Mouse (Mus musculus): Measurements from ENCODE around the gene Pld4.

Pld4 gene

GRCm38 (mm10) chr12:112760154-112760926 is at the start of gene Pld4:
Gene Pld4, plus strand, starts transcription at chr12:112760655.
- in situ Hi-C loops (cut with MboI, MseI), result no loop called here

- in situ Hi-C loops (cut with MboI, MseI), result no loop called here
These were observed 46.5 kb upstream of the Pld4 start for GRCm38 (mm10) chr12:112713984-112714383.

- in situ Hi-C loops (cut with MboI, MseI), result no loop called here
These were observed 43.3 kb upstream of the Pld4 start for GRCm38 (mm10) chr12:112717140-112717539.

GRCm38 (mm10) chr12:112718995-112719394 is 41.5 kb upstream of the Pld4 start:
- in situ Hi-C loops (cut with MboI, MseI), result no loop called here

DNA sequence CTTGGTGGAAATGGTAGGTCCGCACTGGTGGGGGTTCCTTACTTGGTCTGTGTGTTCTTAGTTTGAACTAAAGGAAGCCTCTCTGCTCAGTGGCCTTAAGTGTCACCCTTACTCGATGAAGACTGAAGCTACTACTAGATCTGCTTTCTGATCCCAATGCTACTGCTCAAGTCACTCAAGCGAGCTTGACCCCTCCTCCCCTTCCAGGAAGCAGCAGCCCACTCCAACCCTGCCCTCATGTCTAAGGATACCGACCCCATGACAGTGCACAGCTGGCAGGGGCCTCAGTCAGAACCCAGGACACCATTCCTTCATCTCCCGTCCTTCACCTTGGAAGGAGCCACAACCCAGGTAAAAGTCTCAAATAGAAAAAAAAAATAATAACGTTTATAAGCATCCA is 40.2 kb upstream of the Pld4 start, which contains the start of gene Cep170b:
Cep170b (plus strand) TSS at position 240 of the 400 bp plus-strand sequence.
- in situ Hi-C loops (cut with MboI, MseI), result no loop called here

DNA sequence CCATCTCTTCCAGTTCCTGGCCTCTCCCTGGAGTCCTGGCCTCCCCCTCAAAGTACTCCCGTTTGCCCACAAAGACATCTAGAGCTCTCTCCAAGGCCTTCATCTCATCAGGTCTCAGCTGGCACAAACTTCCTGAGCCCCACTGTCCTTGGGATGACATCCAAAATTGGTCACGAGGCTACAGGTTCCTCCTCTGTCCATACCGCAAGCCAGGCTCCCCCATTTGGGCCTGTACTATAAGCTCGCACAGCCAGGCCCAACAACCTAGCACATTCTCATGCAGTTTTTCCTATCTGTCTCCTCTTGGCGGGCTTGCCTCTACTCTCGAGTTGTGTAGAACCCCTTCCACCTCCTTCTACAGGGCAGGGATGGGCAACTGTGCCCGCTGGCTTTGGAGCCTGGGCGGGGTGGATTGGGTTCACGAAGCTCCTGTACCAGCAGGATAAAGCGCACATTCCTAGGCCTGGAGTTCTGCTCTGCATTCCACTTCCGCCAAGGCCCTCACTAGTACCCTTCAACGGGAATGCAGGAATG is 39.5 kb upstream of the Pld4 start:
- in situ Hi-C loops (cut with MboI, MseI), result no loop called here

- in situ Hi-C loops (cut with MboI, MseI), result no loop called here
These were observed 38.8 kb upstream of the Pld4 start for GRCm38 (mm10) chr12:112721424-112722239.

DNA sequence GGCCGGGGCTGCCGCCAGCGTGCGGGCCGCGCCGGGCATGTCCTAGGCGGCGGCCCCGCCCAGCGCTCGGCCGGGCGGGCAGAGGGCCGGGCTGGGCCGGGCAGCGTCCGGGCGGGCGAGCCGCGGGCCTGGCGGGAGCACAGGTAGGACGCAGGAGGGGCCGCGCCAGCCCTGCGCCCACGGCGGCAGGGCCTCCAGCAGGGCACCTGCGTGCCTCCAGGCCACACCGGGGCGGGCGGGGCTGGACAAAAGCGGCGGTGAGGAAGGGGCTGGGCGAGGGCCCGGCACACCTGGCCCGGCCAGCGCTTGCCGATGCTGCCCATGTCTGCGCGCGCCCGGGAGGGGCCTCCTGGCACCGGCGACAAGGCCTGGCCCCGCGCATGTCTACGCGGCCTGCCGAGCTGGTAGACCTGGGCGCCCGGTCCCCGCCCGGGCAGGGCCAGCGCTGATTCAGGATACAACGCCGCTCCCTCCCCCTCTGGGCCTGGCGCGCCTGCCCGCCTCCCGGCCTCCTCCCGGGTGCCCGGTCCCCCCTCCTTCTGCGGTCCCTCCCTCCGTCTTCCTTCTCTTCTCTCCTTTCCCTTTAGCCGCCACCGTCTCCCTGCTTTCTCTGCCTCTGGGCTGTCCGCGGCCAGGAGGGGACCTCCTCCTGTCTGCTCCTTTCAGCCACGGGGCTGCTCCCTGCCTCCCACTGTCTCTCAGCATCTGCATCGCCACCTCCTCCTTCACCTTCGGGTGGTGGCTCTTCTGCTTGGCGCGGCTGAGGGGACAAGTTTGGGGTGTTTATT is 38.0 kb upstream of the Pld4 start:
- in situ Hi-C loops (cut with MboI, MseI), result no loop called here

DNA sequence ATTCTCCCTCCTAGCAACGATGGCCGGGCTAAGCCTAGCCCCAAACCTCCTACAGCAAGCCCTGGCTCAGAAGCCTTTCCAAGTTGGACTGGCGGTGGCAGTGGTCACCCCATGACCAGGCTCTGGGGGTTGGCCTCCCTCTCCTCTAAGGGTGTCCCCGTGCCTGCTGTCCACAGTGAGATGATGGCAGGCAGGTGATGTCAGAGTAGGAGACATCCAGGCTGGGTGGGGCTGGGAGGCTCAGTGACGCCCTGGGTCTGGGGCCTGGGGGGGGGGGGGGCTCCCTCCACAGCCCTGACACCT is 37.5 kb upstream of the Pld4 start:
- in situ Hi-C loops (cut with MboI, MseI), result no loop called here

DNA sequence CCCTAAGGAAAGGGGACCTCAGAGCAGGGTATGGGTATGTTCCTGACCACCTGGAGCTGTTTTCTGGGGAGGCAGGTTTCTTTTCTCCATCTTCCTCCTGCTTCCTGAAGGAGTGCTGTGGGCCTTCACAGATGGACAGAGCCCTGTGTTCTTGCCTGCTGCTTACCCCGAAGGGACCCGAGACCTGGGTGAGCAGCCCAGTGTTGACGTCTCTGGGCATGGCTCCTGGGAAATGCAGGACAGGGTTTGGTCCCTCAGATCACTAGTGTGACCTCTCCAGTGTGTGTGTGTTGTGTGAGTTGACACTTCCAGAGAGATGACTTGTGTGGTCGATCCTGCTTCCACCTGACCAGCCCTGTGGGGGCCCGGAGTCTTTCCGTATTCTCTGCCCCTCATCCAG is 37.0 kb upstream of the Pld4 start:
- in situ Hi-C loops (cut with MboI, MseI), result no loop called here

GRCm38 (mm10) chr12:112724077-112724805 is 36.2 kb upstream of the Pld4 start:
- in situ Hi-C loops (cut with MboI, MseI), result no loop called here

GRCm38 (mm10) chr12:112727801-112728200 is 32.7 kb upstream of the Pld4 start:
- in situ Hi-C loops (cut with MboI, MseI), result no loop called here

GRCm38 (mm10) chr12:112730808-112731207 is 29.6 kb upstream of the Pld4 start:
- in situ Hi-C loops (cut with MboI, MseI), result no loop called here

DNA sequence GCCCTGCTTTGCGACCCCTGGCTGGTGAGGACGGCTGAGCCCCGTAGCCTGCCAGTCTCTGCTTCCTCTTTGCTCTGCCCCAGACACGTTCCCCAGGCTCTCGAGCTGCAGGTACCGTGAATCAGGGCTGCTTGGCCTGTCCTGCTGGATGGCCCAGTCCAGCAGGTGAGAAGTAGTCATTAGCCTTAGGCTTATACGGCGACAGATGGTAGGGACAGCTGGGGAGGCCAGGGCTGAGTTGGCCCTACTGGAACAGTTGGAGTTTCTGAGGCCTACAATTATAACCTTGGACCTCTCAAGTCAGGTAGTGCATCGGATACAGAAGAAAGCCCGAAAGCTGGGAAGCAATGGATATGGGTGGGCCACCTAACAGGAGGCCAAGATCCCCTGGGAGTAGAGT is 27.9 kb upstream of the Pld4 start:
- in situ Hi-C loops (cut with MboI, MseI), result no loop called here

- in situ Hi-C loops (cut with MboI, MseI), result no loop called here
These were observed 26.2 kb upstream of the Pld4 start for GRCm38 (mm10) chr12:112734108-112734820.

DNA sequence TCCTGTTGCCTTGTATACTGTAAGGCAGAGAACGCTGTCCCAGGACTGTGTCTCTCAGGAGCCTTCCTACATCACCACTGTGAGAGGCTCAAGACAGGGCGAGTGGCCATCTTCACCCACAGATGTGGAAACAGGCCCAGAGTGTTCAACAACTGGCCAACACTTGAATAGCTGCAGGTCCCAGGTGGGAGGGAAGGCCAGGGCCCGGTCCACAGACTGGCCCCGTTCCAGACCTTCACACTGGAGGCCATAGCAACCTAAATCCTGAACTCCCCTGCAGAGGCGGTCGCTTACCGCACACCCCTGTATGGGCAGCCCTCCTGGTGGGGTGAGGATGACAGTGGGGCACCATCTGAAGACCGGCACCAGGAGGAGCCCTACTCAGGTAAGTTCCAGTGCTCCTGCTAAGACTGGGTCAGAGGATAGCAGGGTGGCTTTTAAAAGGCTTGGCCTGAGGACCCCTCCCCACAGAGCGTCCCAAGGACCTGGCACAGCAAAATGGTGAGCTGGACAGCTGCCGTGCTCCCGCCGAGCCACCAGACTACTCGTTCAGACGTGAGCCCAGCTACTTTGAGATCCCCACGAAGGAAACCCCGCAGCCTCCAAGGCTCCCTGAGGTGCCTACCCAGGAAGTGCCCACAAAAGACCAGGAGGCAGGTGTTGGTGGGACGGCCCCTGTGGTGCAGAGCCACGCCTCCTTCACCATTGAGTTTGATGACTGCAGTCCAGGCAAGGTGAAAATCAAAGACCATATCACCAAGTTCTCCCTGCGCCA is 25.4 kb upstream of the Pld4 start:
- in situ Hi-C loops (cut with MboI, MseI), result no loop called here

- in situ Hi-C loops (cut with MboI, MseI), result no loop called here
These were observed 24.4 kb upstream of the Pld4 start for GRCm38 (mm10) chr12:112735896-112736635.

GRCm38 (mm10) chr12:112736636-112736925 is 23.9 kb upstream of the Pld4 start:
- in situ Hi-C loops (cut with MboI, MseI), result no loop called here

DNA sequence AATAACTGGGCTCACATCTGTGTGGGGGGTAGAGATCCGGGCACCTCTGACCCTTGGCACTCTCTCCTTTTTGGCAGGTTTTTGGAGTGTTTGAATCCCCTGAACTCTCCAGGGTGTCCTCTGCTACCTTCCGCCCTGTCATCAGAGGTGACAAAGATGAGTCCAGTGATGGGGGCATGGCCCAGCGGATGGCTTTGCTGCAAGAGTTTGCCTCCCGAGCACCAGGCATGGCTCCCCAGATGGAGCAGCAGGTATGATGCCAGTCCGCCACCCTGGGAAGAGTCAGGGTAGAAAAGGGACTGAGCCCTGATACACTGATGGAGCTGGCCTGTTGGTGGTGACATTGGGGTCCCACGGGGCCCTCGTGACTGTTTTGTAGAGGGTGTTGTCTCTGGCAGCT is 23.4 kb upstream of the Pld4 start:
- in situ Hi-C loops (cut with MboI, MseI), result no loop called here
